Mouse (Mus musculus) spleen, postnatal 4 days (tissue): ENCODE data around the gene Vil1.

Source experiments
- DNase-seq, 2 experiments: peaks; one replicate each; pipeline ENCODE4 v3.0.0; 2022; ENCODE audit warnings: low spot score in 2 of 2

Vil1 gene

DNA sequence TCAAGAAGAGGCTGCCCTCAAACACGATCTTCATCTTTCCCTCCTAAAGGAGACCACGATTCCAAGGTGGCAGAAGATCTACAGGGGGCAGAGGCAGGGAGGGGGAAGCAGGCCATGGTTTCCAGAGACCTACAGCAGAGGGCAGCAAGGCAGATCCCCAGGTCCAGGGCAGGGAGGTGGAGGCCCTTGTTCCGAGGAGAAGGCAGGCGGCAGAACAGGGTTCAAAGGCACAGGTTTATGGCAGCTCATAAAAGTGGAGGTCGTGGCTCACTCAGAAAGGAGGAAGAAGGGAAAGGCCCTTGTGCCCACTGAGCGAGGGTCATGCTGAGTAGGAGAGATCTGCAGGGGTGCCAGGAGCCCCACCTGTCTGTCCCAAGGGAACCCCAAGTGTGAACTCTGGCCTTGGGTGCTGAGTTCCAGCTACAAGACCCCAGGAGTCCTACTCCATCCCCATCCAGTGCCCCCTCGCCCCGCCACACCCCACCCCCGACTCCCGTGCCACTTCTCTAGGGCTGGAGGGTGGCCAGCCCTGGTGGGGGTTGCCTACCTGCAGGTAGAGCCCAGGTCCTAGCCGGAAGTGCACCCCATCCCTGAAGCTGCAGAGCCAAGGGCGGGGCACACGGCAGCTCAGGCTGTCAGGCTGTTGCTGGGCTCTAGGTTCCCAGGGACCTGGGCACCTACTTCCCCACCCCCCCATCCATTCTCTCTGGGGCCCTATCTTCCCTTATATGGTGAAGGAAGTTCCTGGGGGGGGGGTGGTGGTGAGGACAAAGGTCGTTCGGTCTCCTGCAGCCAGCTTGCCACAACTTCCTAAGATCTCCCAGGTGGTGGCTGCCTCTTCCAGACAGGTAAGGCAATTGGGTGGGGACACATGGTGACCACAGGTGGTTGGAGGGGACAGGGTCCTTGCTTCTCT is at the start of gene Vil1:
Vil1 (plus strand) TSS at position 788 of the 916 bp plus-strand sequence.
- no peak for DNase-seq

GRCm38 (mm10) chr1:74359952-74360517 is 49.1 kb upstream of the Vil1 start:
- no peak for DNase-seq

DNA sequence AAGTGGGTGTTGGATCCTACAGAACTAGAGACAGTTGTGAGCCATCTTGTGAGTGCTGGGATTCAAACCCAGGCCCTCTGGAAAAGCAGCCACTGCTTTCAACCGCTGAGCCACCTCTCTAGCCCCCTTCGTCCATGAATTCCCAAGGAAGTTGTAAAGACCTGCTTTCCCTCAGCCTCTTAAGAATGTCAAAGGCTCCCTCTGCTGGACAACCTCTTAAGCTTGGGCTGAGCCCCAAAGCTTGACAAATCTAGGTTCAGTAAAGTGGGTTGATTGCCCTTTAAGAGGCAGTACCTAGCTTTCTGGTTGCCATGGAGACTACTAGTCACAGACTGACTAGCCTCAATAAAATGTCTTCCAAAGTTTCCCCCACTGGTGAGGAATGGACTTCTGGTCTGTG is 47.4 kb upstream of the Vil1 start, which contains the start of gene Catip:
Catip (plus strand) TSS at position 297 of the 400 bp plus-strand sequence.
- DNase-seq, result peak in 1 of 2 experiments; percentile 40

- no peak for DNase-seq
These were observed 46.6 kb upstream of the Vil1 start for GRCm38 (mm10) chr1:74362325-74363229.

GRCm38 (mm10) chr1:74363437-74363836 is 45.7 kb upstream of the Vil1 start:
- no peak for DNase-seq

GRCm38 (mm10) chr1:74364270-74364669 is 44.9 kb upstream of the Vil1 start:
- DNase-seq, result no peak

DNA sequence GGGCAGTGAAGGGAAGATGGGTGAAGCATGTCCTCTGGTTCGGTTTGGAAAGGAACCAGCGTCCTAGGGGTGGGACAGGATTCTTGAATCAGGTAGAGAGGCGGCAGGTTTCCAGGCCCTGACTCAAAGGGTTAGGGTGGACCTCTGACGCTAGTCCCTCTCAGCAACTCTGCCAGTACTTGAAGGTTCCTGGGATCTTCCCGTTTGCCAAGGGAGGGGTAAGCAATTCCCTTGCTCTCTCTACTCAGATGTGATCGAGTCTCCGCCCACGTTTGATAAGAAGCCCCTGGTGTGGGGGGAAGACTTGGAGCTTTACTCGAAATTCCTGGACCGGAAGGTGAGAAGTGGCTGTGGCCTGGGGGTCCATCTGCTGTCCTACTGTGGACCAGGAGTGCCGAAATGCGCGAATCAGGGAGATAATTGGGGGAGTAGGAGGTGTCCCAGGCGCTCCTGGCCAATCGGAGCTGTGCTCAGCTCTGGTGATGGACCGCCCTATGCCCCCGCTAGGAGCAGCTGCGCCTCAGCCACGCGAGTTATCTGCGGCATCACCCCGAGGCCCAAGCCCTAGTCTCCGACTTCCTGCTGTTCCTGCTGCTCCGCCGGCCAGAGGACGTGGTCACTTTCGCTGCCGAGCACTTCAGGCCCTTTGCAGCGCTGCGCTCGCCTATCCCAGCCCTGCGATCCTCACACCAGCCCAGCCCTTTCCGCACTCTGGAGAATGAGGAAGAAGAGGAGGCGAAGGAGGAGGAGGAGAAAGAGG is 41.1 kb upstream of the Vil1 start:
- peak in 1 of 2 experiments; percentile 32 for DNase-seq

DNA sequence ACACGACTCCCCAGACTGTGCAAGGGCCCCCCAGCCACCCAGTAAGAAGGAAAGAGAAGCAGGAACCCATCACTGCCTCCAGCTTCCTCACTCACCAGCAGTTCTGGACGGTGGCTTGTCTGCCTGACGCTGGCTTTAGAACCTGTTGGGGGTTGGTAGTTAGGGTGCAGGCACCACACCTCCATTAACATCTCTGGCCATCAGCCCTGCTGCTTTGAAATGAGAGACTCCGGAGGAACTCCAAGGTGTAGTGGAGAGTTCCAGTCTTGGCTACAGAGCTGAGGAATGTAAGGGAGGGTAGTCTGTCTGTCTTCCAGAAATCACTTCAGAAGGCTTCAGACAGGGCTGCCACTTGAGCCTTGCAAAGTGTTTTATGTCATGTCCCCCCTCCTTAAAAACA is 39.1 kb upstream of the Vil1 start:
- no peak for DNase-seq

DNA sequence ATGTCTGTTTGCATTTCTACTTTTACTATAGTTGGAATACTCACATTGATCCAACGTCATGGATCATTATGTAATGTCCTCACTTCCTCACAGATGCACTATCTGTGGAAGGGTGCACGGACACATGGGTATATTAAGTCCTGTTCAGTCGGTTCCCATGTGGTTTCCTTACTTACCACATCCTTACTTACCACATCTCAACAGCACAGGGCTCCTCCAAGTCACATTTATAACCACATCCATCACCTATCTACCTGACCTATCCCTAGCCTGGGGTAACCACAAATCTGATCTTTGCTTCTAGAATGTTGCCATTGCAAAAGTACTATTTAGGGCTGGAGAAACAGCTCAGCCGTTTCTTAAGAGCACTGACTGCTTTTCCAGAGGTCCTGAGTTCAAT is 35.8 kb upstream of the Vil1 start:
- no peak for DNase-seq

DNA sequence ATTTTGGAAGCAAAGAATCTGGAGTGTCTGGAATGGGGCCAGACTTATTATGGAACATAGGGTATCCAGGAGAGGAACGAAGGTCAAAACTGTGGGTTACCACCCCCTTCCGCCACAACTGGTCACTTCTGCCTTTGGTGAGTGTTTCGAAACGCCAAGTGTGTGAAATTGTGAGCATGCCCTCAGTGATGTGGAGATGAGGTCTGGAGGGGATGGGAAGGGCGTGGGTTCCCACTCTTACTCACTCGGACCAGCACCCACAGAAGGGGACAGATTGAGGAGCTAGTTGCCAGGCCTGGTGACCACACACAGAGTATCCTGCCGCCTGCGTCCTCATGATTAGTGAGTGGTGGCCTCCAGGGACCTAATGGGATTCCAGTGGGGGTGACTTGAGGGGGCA is 34.2 kb upstream of the Vil1 start, which contains the start of gene Slc11a1:
Slc11a1 (plus strand) TSS at position 216 of the 400 bp plus-strand sequence.
- DNase-seq, result peak in 1 of 2 experiments; percentile 36

DNA sequence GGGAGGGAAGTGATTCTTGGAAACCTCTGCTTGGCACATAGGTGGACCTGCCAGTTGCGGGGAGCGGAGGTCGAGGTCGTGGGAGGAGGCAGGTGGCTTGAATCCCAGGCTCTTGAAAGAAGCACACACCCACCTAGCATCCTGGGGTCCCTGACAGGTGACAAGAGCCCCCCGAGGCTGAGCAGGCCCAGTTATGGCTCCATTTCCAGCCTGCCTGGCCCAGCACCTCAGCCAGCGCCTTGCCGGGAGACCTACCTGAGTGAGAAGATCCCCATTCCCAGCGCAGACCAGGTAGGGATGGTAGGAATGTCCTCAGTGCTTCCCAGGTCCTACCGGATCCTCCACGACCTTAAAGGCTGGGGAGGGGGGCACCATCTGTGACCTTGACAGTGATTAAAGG is 33.6 kb upstream of the Vil1 start:
- DNase-seq, result no peak

DNA sequence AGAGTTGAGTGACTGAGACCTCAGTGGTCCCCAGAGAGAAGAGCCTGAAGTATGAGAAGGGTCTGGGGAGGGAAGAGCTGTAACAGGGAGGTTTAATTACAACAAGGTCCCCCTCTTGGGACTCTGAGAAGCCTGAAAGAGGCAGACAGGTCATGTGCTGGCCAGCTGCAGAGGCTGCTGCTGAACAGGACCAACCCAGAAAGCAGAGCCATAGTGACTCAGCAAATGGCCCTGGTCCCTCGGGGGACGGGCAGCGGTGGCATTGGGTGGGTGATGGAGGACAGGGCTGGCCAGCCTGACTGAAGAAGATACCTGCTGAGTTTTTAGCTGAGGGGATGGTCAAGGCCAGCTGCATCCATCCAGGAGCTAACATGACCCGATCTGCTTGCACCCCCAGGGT is 32.8 kb upstream of the Vil1 start:
- DNase-seq, result no peak

DNA sequence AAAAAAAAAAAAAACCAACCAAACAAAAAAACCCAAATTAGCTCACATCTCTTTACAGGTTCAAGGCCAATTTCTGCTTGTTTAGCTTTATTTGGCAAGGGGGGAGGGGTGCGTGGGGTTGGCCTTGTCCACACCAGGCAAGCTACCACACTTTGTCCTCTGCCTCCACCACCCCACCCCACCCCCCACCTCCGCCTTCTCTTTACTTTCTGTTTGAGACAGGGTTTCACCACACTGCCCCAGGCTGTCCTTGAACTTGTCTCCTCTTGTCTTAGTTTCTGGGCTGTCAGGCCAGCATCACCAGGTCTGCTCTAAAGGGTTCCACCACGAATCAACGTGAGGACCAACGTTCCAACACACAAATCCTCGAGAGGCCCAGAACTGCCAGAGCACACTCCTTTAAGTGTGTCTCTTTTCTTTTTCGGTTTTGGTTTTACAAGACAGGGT is 30.1 kb upstream of the Vil1 start:
- no peak for DNase-seq

- no peak for DNase-seq
These were observed 28.7 kb upstream of the Vil1 start for GRCm38 (mm10) chr1:74380484-74380883.

GRCm38 (mm10) chr1:74381588-74382021 is 27.6 kb upstream of the Vil1 start:
- DNase-seq, result no peak

- DNase-seq, result no peak
These were observed 25.8 kb upstream of the Vil1 start for GRCm38 (mm10) chr1:74383385-74383784.

DNA sequence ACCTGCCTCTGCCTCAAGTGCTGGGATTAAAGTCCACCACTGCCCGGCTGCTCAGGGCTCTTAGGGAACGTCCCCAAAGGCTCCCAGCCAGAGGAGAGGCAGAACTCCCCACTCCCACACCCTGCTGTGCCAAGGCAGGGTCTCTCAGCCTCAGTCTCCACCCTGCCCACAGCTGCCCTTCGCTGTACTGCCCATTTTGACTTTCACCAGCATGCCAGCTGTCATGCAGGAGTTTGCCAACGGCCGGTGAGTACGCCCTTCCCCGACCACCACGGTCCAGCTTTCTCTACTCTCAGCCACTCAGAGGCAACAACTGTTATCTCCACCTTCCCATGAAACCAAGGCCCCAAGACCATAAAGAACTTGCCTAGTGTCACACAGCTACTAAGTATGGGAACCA is 24.7 kb upstream of the Vil1 start:
- DNase-seq, result no peak

DNA sequence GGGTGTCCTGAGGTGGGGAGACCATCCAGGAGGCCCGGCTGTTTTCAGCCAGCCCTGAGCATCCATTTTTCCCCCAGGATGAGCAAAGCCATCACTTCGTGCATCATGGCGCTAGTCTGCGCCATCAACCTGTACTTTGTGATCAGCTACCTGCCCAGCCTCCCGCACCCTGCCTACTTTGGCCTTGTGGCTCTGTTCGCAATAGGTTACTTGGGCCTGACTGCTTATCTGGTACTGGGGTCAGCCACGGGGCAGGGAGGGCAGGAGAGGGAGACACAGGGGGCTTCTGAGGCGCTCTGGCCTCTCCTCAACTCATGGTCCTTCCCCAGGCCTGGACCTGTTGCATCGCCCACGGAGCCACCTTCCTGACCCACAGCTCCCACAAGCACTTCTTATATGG is 24.1 kb upstream of the Vil1 start:
- DNase-seq, result no peak

GRCm38 (mm10) chr1:74385531-74385930 is 23.6 kb upstream of the Vil1 start:
- no peak for DNase-seq

DNA sequence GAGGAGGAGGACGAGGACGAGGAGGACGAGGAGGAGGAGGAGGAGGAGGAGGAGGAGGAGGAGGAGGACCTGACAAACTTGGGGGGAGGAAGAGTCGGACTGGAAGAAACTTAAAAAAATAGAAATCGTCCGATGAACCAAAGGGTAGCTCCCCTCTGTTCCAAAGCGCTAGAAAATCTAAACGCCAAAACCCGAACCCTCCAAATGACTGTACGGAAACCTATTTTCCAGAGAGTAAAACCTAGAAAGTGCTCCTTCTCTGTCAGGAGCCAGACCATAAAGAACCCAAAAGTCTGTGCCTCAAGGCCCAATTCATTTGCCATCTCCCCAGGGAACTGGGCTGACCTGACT is 22.8 kb upstream of the Vil1 start:
- DNase-seq, result no peak

DNA sequence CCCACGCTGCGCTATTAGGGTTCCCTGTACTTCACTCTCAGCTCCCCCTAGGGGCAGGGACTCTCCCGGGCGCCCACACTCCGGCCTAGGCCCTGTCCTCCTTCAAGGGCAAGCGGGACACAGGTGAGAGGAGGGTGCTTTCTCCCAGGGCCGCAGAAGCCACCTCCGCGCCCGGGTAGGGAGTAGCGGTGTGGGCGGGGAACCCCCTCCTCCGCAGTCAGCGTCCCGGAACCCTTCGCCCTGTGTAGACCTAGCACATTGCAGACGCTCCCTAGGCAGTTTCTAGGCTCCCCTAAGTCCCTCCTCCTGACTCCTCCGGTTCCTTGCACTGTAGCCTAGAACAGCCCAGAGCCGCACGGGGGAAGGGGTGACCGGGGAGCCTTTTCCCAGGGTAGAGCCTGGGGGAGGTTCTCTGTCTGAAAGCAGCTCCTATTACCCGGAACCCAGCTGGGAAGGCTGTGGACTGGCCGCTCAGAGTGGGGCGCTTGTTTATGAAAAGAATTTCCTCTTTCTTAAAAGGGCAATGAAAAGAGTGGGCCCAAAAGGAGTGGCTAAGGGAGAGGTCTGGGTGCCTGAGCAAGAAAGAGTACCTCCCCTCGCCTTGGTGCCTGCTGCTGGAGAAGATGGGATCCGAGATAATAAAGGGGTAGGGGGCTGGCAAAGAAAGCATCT is 22.3 kb upstream of the Vil1 start:
- peak; percentile 91 to 95 for DNase-seq
